Mouse (Mus musculus): Measurements from ENCODE around the gene Farsb. TPM values are rescaled to one million over a fixed set of nuclear protein-coding genes. Genes with fewer than 3 reads are reported as not detected.

Gene Farsb
- polyA plus RNA-seq, 1 experiment from 2014 or later, result 154 TPM

Other genes starting within 250 kb of the Farsb start
- gene Sgpp2, start 178.6 kb downstream of the Farsb start, polyA plus RNA-seq (2015; fragmentation: Nextera tagmentation; extraction: Ambion mirVana), result 1.2 and 1.4 TPM in 2 replicates
- 0.40 and 0.80 TPM in 2 replicates for gene Mogat1, start 22.1 kb upstream of the Farsb start, polyA plus RNA-seq (2015; fragmentation: Nextera tagmentation; extraction: Ambion mirVana)
- gene BC035947, start 23.3 kb upstream of the Farsb start, polyA plus RNA-seq (2015; fragmentation: Nextera tagmentation; extraction: Ambion mirVana), result 1.3 and 1.8 TPM in 2 replicates
- 98.9 and 106 TPM in 2 replicates for gene Acsl3, start 168.9 kb upstream of the Farsb start, polyA plus RNA-seq (2015; fragmentation: Nextera tagmentation; extraction: Ambion mirVana)
- gene Utp14b, start 169.1 kb upstream of the Farsb start, polyA plus RNA-seq (2015; fragmentation: Nextera tagmentation; extraction: Ambion mirVana), result 1.8 and 2.2 TPM in 2 replicates